Mouse (Mus musculus): ENCODE data around the gene Jsrp1. TPM values are rescaled to one million over a fixed set of nuclear protein-coding genes. Genes with fewer than 3 reads are reported as not detected.

Jsrp1 gene
- polyA plus RNA-seq, 1 experiment = 5.0 TPM

- H3K4me3 ChIP-seq (ENCODE audit: insufficient read depth, low read length) = peak overlapping the region; percentile 3
- 0 out of 2 replicates have a peak, but pooled peaks cover 2% of the 10 kb centered on the region for H3K4me1 ChIP-seq (ENCODE audit: control insufficient read depth, insufficient read depth, low read length)
- H3K27ac ChIP-seq (ENCODE audit: insufficient read depth, low read length) = peak overlapping the region; percentile 91
- TF ChIP-seq CTCF (IDR thresholded peaks at IDR 0.05; ENCODE audit: extremely low read depth, insufficient read depth, low read length) = no peak
- no peak for TF ChIP-seq POLR2A (IDR thresholded peaks at IDR 0.05; ENCODE audit: extremely low read depth, insufficient read depth, low read length)
Measured at GRCm38 (mm10) chr10:80806341-80807056, 6.8 kb downstream of the Jsrp1 start.

GRCm38 (mm10) chr10:80805925-80806324 is 7.4 kb downstream of the Jsrp1 start:
- H3K27ac ChIP-seq (ENCODE audit: insufficient read depth, low read length) = no peak overlapping the region

GRCm38 (mm10) chr10:80805322-80805721 is 8.0 kb downstream of the Jsrp1 start:
- 0 out of 2 replicates have a peak, but pooled peaks cover 2% of the 10 kb centered on the region for H3K4me1 ChIP-seq (ENCODE audit: control insufficient read depth, insufficient read depth, low read length)
- no peak overlapping the region for H3K4me3 ChIP-seq (ENCODE audit: insufficient read depth, low read length)
- TF ChIP-seq CTCF (IDR thresholded peaks at IDR 0.05; ENCODE audit: extremely low read depth, insufficient read depth, low read length) (no peak), POLR2A (IDR thresholded peaks at IDR 0.05; ENCODE audit: extremely low read depth, insufficient read depth, low read length) (no peak)
- H3K27ac ChIP-seq (ENCODE audit: insufficient read depth, low read length) = no peak overlapping the region

More at GRCm38 (mm10) chr10:80805925-80806324, 7.4 kb downstream of the Jsrp1 start:
- TF ChIP-seq POLR2A (IDR thresholded peaks at IDR 0.05; ENCODE audit: extremely low read depth, insufficient read depth, low read length) = no peak
- peak; percentile 58 for TF ChIP-seq CTCF (IDR thresholded peaks at IDR 0.05; ENCODE audit: extremely low read depth, insufficient read depth, low read length)
- H3K4me1 ChIP-seq (ENCODE audit: control insufficient read depth, insufficient read depth, low read length) = 0 out of 2 replicates have a peak, but pooled peaks cover 2% of the 10 kb centered on the region
- no peak overlapping the region for H3K4me3 ChIP-seq (ENCODE audit: insufficient read depth, low read length)

- 0 out of 2 replicates have a peak, but pooled peaks cover 2% of the 10 kb centered on the region for H3K4me1 ChIP-seq (ENCODE audit: control insufficient read depth, insufficient read depth, low read length)
- H3K27ac ChIP-seq (ENCODE audit: insufficient read depth, low read length) = no peak within 1 kb of the TSS
- H3K4me3 ChIP-seq (ENCODE audit: insufficient read depth, low read length) = no peak within 1 kb of the TSS
- no peak for TF ChIP-seq POLR2A (IDR thresholded peaks at IDR 0.05; ENCODE audit: extremely low read depth, insufficient read depth, low read length)
- TF ChIP-seq CTCF (IDR thresholded peaks at IDR 0.05; ENCODE audit: extremely low read depth, insufficient read depth, low read length) = no peak
Measured at GRCm38 (mm10) chr10:80804916-80805315, 8.4 kb downstream of the Jsrp1 start, which contains the start of gene Amh. Amh (plus strand) TSS chr10:80805243.

- Histone ChIP-seq H3K27ac (ENCODE audit: insufficient read depth, low read length) (no peak overlapping the region), H3K4me1 (ENCODE audit: control insufficient read depth, insufficient read depth, low read length) (peaks cover 3% of the 10 kb centered on the region; the same call in 1 of the 2 replicates), H3K4me3 (ENCODE audit: insufficient read depth, low read length) (no peak overlapping the region)
- TF ChIP-seq CTCF (IDR thresholded peaks at IDR 0.05; ENCODE audit: extremely low read depth, insufficient read depth, low read length) (no peak), POLR2A (IDR thresholded peaks at IDR 0.05; ENCODE audit: extremely low read depth, insufficient read depth, low read length) (no peak)
Measured at GRCm38 (mm10) chr10:80804340-80804739, 9.0 kb downstream of the Jsrp1 start.

- Histone ChIP-seq H3K4me3 (ENCODE audit: insufficient read depth, low read length) (no peak overlapping the region), H3K27ac (ENCODE audit: insufficient read depth, low read length) (no peak overlapping the region), H3K4me1 (ENCODE audit: control insufficient read depth, insufficient read depth, low read length) (peaks cover 3% of the 10 kb centered on the region; the same call in 1 of the 2 replicates)
- TF ChIP-seq CTCF (IDR thresholded peaks at IDR 0.05; ENCODE audit: extremely low read depth, insufficient read depth, low read length) (no peak), POLR2A (IDR thresholded peaks at IDR 0.05; ENCODE audit: extremely low read depth, insufficient read depth, low read length) (no peak)
Measured at GRCm38 (mm10) chr10:80802996-80803395, 10.3 kb downstream of the Jsrp1 start.

- H3K4me3 ChIP-seq (ENCODE audit: insufficient read depth, low read length) = no peak overlapping the region
- H3K27ac ChIP-seq (ENCODE audit: insufficient read depth, low read length) = no peak overlapping the region
- no peak for TF ChIP-seq POLR2A (IDR thresholded peaks at IDR 0.05; ENCODE audit: extremely low read depth, insufficient read depth, low read length)
- peaks cover 3% of the 10 kb centered on the region; the same call in 1 of the 2 replicates for H3K4me1 ChIP-seq (ENCODE audit: control insufficient read depth, insufficient read depth, low read length)
Measured at GRCm38 (mm10) chr10:80802204-80802912, 10.9 kb downstream of the Jsrp1 start.

- peak overlapping the region; percentile 99 for H3K4me3 ChIP-seq (ENCODE audit: insufficient read depth, low read length)
- TF ChIP-seq CTCF (IDR thresholded peaks at IDR 0.05; ENCODE audit: extremely low read depth, insufficient read depth, low read length) (no peak), POLR2A (IDR thresholded peaks at IDR 0.05; ENCODE audit: extremely low read depth, insufficient read depth, low read length) (no peak)
- H3K4me1 ChIP-seq (ENCODE audit: control insufficient read depth, insufficient read depth, low read length) = peaks cover 9% of the 10 kb centered on the region; the same call in 1 of the 2 replicates
- peak overlapping the region; percentile 33; the same call in 1 of the 2 replicates for H3K27ac ChIP-seq (ENCODE audit: insufficient read depth, low read length)
Measured at GRCm38 (mm10) chr10:80799070-80799566, 14.2 kb downstream of the Jsrp1 start.

GRCm38 (mm10) chr10:80798150-80799006 is 14.9 kb downstream of the Jsrp1 start, which contains the start of the genes Sf3a2 and Plekhj1:
Sf3a2 (plus strand) TSS chr10:80798198.
Plekhj1 (minus strand) TSS chr10:80798626.
- H3K27ac ChIP-seq (ENCODE audit: insufficient read depth, low read length) = peak within 1 kb of the TSS; percentile 95
- no peak for TF ChIP-seq CTCF (IDR thresholded peaks at IDR 0.05; ENCODE audit: extremely low read depth, insufficient read depth, low read length)
- peak; percentile 89 for TF ChIP-seq POLR2A (IDR thresholded peaks at IDR 0.05; ENCODE audit: extremely low read depth, insufficient read depth, low read length)

More at GRCm38 (mm10) chr10:80798150-80799006, 14.9 kb downstream of the Jsrp1 start, which contains the start of the genes Sf3a2 and Plekhj1:
- Histone ChIP-seq H3K4me3 (ENCODE audit: insufficient read depth, low read length) (peak within 1 kb of the TSS; percentile 99), H3K4me1 (ENCODE audit: control insufficient read depth, insufficient read depth, low read length) (peaks cover 9% of the 10 kb centered on the region; the same call in 1 of the 2 replicates)
